Mouse (Mus musculus) layer of hippocampus, adult 11-12 months (tissue): Measurements from ENCODE around the gene Pcbp4.
A peak's percentile ranks its signal among the peaks of the same experiment; 100 is the strongest.

ENCODE experiments used
- DNase-seq: peaks from one replicate; pipeline ENCODE4 v3.0.0; 2022; ENCODE audit warnings: low spot score

The Pcbp4 gene

DNA sequence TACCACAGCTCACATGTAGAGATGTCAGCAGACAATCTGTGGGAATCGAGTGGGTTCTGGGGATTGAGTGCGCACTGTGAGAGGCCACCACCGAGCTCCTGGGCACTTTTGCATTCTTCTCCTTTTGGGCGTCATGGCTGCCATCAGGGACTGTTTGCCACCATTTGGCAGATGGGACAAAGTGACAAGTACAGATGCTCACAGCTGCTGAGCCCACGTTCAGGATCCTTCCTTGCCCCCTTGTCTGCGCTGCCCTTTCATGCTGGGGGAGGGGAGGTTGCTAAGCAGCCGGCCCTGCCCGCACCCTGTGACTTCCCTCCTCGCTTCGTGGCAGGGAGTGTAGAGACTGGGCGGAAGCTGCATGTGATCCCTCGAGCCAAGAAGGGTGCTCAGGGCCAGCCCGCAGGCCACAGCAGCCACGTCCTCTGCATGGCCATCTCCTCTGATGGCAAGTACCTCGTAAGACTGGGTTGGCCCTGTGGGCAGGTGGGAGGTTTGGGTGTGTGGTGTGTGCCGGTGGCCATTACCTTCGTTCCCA, 29.6 kb downstream of the Pcbp4 start:
- peak; percentile 2 for DNase-seq

DNA sequence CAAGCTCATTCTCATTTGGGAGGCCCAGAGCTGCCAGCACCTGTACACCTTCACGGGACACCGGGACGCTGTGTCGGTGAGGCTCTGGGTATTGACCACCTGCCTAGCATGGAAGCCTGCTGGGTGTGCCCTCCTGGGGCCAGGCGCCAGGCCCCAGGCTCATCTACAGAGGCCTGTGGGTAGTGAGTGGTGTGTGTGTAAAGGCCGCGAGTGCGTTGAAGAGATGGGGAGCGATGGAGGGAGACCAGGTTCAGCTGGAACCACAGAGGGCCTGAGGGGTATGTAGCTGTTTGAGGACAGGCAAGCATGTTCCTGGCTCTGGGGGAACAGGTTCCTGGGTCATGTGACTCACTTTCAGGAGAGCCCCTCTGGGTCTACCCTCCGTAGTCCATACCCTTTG, 30.0 kb downstream of the Pcbp4 start:
- DNase-seq, result peak; percentile 2

DNA sequence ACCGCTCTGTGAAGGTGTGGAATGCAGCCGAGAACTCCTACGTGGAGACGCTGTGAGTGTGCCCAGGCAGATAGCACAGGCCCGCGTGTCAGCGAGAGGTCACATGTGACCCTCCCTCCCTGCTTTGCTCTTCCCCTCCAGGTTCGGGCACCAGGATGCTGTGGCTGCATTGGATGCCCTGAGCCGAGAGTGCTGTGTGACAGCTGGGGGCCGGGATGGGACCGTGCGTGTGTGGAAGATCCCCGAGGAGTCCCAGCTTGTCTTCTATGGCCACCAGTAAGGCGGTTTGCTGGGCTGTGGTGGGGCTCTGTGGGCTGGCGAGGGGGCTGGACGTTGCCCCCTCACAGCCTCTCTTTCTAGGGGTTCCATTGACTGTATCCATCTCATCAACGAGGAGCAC, 30.5 kb downstream of the Pcbp4 start:
- peak; percentile 5 for DNase-seq

DNA sequence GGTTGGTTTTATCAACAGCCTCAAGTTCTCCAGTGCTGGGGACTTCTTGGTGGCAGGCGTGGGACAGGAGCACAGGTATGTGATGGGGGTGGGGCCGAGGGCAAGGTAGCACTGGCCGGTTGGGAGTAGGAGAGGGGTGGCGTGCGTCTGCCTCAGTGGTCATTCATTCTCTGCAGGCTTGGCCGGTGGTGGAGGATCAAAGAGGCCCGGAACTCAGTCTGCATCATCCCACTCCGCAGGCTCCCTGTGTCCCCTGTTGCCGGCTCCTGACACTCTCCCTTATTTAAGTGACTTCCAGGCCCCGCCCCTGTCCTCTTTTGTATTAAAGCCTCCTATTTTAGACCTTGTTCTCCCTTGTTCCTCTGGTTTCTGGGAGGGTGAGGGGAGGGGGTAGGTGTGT, 32.0 kb downstream of the Pcbp4 start:
- peak; percentile 2 for DNase-seq

DNA sequence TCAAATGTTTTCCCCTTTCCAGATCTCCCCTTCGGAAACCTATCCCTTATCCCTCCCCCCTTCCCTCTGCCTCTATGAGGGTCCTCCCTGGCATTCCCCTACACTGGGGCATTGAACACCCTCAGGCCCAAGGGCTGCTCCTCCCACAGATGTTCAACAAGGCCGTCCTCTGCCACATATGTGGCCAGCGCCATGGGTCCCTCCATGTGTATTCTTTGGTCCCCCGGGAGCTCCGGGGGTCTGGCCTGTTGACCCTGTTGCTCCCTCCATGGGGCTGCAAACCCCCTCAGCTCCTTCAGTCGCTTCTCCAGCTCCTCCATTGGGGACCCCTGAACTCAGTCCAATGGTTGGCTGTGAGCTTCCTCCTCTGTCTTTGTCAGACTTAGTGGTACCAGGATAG, 34.5 kb downstream of the Pcbp4 start:
- DNase-seq, result peak; percentile 0

DNA sequence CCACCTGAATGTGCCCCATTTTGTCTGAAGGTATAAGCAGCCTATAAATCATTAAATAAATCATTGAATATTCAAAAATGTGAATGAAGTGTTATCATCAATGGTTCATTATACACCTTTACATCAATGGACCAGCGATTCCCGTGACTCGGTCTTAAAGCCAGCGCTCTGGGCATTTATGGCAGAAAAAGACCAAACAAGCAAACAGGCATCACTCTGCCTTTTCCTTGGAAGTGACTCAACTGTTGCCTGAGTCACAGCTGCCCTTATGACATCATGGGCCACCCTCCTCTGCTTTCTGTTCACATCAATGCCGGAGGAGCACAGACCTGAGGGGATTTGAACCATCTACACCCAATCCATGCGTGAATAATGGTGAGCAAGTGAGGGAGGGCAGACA, 46.6 kb downstream of the Pcbp4 start, which contains the start of gene Iqcf1:
Iqcf1 (plus strand) TSS at position 301 of the 400 bp plus-strand sequence.
- DNase-seq, result no peak

- DNase-seq, result no peak
Observed at GRCm38 (mm10) chr9:106501846-106502245, 48.8 kb downstream of the Pcbp4 start.

- no peak for DNase-seq
Observed at GRCm38 (mm10) chr9:106504246-106504645, 51.2 kb downstream of the Pcbp4 start.

GRCm38 (mm10) chr9:106509356-106509755, 56.3 kb downstream of the Pcbp4 start:
- peak; percentile 28 for DNase-seq

- DNase-seq, result no peak
Observed at GRCm38 (mm10) chr9:106512729-106513450, 59.8 kb downstream of the Pcbp4 start.

- DNase-seq, result no peak
Observed at GRCm38 (mm10) chr9:106513566-106513965, 60.5 kb downstream of the Pcbp4 start.
